Mouse (Mus musculus): ENCODE results near the gene Tbc1d4.

The Tbc1d4 gene

DNA sequence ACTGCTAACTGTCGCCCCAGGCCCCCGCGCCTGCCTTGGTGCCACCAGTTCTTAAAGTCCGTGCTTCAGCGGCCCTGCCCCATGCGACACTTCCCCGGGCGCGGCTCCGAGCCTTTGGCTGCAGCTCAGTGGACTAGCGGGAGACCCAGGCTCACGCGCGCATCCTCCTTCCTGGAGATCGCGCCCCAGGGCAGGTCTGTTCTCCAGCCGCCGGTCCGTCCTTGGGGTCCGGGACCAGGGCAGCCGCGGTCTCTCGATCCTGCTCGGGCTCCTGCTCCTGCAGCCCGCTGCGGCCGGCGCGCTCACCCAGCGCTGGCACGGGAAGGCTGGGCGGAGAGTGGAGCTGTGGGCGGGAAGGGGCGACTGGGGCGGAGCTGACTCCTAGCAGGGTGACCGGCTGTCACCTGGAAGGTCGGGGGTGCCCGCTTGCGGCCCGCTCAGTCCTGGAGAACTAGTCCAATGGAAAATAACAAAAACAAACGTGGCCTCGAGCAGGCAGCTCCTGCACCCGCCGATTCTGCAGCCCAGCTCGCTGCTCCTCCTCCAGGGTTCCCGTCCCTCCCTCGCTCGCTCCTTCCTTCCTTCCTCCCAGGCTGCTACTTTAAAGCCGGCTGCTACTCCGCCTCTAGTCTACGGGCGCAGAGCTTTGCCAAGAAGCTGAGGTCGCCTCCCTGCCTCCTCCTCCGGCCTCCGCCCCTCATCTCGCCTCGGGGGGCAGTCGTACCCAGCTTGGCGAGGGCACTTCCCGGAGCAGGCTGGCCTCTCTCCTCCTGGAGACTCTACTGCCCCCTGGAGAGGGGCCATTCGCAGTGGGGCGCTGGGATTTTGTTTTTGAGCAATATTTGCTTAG, at the start of gene Tbc1d4:
Gene Tbc1d4, minus strand, starts transcription at position 673 of the 850 bp plus-strand sequence.
- DNase-seq (ENCODE audit: low spot score in 2 of 2): peak; percentile 81 to 83

DNA sequence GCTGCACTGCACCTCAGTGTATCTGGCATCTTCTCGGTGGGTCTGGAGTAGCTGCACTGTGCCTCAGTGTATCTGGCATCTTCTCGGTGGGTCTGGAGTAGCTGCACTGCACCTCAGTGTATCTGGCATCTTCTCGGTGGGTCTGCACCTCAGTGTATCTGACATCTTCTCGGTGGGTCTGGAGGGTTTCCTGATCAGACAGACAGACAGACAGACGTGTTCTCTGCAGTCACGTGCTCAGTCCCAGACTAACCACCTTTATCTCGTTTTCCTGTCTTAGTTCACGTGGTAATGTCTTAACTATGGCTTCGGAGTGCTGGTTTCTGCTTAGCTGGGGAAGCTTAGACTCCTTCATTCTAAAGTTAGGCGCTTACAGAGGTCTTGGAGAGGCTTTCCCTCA, 47.3 kb upstream of the Tbc1d4 start:
- no peak for DNase-seq (ENCODE audit: low spot score in 2 of 2)

DNA sequence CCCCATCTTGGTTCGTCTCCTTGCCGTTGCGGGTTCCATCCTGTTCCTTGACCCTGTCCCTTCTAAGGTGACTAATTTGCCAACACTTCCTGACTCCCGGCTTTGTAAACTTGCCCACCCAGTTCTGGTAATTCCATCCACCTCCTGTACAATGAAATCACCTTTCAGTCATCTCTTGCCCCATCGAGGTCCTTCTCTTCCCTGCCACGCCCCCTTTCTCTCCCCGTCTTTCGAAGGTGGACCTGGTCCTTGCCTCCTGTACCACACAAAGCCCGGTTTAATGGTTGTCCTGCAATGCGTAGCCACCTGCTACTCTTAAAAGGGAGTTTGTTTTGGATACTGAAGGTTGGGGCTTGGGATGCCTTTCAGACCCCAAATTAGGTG, 45.5 kb upstream of the Tbc1d4 start:
- no peak for DNase-seq (ENCODE audit: low spot score in 2 of 2)

DNA sequence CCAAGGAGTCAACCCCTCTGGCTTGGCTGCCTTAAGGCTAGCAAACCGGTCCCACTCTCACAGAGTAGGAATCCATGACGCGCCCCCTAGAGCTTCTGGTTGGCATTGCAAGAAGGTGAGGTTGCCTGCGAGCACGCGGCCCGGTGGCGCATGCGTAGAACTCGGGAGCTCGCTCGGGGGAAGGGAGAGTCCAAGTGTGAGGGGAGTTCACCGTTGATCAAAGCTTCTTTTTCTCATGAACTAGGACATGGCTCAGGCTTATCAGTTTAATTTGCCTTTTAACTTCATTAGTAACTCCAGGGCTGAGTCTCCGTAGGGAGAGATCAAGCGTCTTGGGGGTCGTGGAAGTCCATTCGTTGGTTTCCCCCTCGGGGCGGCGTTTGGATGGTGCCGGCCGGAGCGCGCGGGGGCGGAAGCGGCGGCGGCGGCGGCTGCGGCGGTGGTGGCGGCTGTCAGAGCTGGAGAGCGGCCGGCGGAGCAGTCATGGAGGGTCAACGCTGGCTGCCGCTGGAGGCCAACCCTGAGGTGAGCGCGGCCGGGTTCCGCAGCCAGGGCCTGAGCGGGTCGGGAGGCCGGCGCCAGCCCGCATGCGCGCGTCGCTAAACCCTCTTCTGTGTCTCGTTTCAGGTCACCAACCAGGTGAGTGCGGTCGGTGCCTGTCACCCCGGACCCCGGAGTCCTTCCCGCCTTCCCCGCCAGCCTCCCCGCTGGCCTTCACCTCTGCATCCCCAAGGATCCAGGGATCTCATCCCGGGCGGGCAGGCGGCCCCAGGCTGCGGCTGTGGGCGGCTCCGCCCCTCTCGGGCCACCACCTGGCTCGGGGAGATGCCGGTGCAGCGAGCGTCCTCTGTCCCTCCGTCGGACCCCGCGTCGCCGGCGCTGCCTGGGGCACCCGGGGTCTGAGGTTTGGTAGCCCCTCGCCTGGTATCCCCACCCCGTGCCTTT, 44.9 kb upstream of the Tbc1d4 start, which contains the start of gene Uchl3:
Gene Uchl3, plus strand, starts transcription at position 387 of the 945 bp plus-strand sequence.
- peak; percentile 95 to 96 for DNase-seq (ENCODE audit: low spot score in 2 of 2)

DNA sequence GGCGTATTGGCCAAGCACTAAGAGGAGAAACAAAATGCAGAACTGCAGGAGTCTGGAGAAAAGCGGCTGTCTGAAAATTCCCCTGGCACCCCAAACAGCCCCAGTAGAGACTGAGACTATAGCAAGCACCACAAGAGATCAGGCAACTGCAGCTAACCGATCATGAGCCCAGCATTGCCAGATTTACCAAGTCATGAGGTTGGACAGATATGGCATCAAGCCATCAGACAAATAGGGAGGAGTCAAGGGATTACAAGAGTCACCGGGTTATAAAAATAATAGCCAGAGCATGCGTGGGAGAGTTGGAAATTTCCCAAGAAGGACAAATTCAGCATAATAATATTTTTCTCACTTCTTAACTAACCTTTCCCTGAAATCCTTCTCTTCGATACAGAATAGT, 43.6 kb upstream of the Tbc1d4 start:
- no peak for DNase-seq (ENCODE audit: low spot score in 2 of 2)

DNA sequence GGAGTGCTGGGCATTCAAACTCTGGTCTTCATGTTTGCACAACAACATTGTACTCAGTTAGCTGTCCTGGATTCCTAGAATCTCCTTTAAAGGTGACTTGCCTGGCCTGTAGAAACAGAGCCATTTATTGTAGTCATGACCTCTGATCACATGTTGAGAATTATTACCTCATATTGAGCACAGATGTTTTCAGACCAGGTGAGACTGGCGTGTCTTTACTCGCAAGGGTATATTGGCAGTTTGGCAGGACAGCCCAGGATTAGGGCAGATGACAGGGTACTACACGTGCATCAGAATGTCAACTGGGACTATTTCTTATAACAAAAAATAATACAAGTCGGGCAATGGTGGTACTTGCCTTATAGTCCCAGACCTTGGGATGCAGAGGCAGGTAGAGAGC, 41.6 kb upstream of the Tbc1d4 start:
- DNase-seq (ENCODE audit: low spot score in 2 of 2): no peak

DNA sequence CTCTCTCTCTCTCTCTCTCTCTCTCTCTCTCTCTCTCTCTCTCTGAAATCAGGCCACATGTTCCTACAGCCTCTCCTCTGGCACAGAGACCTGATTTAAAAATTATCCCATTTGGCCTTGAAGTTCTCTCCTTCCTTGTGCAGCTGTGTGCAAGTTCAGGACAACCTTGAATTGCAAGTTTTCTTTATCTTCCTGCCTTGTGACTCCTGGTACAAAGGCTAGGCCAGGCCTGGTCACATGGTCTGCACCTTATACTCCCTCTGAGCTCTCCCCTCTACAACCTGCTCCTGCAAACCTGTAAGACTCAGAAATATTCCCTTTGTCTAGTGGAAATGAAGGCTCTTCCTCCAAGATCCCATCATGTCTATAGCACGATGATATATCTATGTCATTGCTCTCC, 36.0 kb upstream of the Tbc1d4 start:
- no peak for DNase-seq (ENCODE audit: low spot score in 2 of 2)

DNA sequence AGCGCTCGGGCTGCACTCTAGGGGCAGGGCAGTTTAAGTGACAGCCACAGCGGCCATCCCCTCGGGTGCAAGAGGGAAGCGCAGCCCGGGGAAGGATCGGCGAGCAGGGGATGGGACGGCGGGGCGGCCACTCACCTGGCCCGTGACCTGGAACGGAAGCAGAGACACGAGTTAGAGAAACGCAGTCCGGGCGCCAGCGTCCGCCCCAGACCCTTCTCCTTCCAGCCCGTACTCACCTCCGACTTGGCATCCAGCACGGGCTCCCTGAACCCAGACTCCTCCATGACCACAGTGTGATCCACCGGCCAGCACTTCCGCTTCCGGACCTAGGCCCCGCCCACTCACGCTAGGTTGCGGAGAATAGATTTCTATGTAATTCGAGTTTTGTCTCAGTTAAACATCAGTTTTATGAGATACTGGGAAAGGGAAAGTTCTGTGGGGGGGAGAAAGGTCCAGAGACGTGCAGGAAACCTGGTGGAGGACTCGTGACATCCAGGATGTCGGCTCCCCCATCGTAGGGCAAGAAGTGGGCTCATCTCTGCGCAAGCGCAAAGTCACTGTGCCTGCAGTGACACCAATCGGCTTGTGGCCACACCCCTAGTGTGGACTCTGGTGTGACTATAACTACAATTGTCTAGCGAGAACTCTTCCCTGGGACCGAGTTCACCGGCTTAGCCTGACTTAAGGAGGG, 31.3 kb upstream of the Tbc1d4 start, which contains the start of gene Commd6:
Gene Commd6, minus strand, starts transcription at position 534 of the 691 bp plus-strand sequence.
- peak; percentile 81 to 91 for DNase-seq (ENCODE audit: low spot score in 2 of 2)

DNA sequence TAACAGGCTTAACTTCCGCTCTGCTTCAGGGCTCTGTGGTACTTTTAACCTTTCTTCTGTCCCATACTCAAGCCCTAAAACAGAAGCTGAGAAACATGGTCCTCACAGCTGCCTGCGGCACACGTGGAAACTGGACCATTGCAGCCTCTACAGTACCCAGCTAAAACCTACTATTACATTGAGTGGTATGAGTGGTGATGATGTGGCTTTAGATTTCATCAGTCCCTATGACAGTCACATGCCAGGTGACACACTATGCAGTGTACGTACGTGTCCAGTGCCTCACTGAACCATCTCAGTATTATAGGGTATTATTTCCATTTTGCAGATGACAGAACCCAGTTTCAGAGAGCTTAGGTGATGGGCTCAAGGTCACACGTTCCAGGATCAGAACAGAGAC, 28.4 kb upstream of the Tbc1d4 start:
- no peak for DNase-seq (ENCODE audit: low spot score in 2 of 2)

DNA sequence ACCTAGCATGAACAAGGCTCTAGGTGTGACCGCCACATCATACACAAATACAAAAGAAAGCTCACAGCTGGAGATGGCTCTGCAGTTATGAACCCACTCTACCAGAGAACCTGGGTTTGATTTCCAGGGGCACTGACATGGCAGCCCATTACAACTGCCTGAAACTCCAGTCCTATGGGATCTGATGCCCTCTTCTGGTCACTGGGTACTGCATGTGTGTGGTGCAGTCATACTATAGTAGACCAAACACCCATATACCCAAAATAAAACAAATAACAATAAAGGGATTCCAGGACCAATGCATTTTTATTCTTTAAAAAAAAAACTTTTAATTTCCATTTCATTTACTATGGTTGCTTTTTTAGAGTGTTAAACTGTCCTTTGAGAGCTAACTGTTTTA, 26.8 kb upstream of the Tbc1d4 start:
- no peak for DNase-seq (ENCODE audit: low spot score in 2 of 2)

DNA sequence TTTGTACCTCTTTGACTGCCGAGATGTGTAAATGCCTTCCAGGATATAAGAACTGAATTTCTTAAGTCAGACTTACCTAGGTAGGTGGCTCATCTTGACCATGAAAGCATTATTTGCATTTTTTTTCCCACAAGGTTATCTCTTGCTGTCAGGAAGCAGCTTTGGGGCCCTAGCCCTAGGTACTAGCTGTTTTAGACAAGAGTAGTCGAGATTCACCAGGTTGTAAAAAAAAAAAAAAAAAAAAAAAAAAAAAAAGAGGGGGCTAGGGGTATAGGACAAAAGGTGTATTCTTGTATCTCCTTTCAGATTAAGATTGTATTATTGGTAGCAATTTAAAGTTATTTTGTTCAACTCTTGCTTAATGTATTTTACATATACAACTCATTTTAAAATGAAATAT, 21.6 kb upstream of the Tbc1d4 start:
- DNase-seq (ENCODE audit: low spot score in 2 of 2): no peak

DNA sequence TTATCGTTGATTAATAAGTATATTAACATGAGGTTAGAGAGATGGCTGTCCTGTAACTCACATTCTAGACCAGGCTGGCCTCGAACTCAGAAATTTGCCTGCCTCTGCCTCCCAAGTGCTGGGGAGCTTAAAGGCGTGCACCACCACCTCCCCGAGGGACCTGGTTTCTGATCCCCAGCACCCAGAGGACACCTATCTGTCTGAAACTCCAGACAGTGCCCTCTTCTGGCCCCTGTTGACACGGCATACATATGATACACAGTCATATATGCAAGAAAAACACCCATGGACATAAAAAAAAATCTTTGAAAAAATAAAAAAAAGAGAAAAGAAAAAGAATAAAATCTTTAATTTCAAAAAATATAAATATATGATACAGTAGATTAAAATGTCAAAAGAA, 8.7 kb upstream of the Tbc1d4 start:
- no peak for DNase-seq (ENCODE audit: low spot score in 2 of 2)

DNA sequence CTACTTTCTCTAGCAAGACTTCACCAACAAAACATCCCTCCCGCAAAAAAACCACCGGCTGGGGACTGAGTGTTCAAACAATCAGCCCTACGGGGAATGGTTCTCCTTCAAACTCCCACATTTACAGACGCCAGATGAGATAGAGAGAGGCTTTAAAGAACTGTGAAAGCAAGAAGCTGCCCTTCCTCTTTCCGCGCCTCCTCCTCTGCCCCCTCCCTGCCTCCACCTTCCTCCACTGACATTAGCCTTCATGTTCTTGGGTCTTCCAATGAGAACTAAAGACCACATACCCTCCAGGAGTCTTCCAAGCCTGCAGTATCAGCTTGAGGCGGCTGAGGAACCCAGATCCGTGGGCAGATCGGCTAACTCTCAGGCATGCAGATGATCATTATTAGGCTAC, 7.2 kb upstream of the Tbc1d4 start:
- DNase-seq (ENCODE audit: low spot score in 2 of 2): no peak

DNA sequence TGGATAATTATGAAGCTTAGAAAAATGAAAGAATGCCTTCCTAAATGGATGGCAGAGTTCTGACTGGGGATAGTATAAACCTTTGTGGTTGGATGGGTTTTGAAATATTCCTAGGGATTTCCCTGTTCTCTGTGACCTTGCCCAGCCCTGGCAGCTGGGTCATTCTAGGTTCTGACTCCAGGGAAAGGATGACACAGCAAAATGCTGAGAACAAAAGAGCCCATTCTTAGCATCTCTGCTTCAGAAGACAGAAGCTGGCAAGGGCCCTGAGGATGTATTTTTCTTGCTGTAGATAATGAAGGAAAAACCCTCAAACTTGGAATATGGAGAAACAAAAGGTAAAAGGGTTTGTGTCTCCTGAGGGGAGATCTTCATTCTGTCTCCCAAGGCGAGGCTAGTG, 4.2 kb upstream of the Tbc1d4 start:
- DNase-seq (ENCODE audit: low spot score in 2 of 2): no peak

DNA sequence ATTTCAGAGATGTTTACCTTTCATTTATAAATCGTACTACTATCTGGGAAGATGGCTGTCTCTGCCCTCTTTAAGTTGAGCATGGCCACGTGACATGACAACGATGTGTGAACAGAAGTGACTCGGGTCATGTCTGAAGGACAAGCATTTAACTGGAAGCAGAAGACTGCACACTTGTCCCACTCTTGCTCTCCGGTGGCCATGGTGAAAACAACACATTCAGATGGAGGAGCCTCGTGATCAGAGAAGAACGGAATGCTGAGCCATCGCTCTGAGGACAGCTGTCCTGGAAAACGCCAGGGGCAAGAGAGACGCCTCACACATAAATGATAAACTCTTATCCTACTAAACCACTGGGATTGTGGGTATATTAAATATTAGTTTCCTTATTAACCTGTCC, 1.7 kb upstream of the Tbc1d4 start:
- no peak for DNase-seq (ENCODE audit: low spot score in 2 of 2)

DNA sequence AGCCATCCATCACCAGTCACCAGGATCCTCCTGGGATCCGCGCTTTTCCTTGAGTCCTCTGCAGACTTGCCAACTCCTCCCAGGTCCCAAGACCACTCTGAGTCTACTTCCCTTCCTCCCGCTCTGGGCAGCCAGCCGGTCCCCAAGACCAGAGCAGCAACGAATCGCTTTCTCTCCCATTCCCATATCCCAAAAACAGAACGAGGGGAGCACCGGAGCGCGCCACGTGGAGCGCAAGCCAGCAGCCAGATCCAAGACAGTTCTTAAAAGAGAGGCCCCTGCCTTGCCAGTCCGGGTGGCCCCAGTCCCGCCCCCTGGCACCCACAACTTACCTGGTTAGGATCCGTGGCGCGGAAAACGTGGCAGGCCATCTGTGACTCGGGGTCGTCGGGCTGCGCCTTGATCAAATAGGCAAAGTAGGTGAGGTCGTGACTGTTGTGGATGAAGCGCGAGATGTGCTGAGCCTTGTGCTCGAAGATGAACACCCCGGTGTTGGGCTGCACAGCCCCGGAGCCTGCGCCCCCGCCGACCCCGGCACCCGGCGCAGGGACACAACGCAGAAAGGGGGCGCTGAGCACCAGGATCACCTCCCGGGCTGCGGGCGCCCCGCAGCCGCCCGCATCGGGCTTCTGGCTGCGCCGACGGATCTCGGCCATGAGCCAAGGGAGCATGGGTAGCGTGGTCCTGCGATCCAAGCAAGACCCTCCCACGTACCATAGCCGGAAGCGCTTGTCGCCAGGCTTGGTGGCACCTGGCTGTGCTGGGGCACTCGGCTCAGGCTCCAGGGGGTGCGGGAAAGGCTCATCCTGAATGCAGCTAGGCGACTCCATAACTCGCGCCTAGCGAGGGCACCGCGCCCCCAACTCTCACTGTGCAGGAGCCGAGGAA, 1.1 kb downstream of the Tbc1d4 start:
- DNase-seq (ENCODE audit: low spot score in 2 of 2): peak in 1 of 2 experiments; percentile 14

DNA sequence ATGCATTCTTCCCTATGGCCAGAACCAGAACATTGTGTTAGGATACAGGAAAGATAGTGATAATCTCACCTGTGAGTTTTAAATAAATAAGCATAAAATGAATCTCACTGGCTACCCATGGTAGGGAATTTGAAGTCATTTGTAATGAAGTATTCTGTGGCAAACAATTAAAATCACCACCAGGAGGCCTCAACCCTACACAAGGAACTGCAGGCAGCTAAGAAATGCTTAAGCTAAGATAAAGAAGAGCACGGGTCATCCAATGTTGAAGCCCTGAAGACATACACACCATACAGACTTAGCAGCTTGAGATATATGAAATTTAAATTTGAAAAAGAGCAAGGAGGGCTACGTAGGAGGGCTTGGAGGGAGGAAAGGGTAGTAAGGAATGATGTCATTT, 3.1 kb downstream of the Tbc1d4 start:
- no peak for DNase-seq (ENCODE audit: low spot score in 2 of 2)

DNA sequence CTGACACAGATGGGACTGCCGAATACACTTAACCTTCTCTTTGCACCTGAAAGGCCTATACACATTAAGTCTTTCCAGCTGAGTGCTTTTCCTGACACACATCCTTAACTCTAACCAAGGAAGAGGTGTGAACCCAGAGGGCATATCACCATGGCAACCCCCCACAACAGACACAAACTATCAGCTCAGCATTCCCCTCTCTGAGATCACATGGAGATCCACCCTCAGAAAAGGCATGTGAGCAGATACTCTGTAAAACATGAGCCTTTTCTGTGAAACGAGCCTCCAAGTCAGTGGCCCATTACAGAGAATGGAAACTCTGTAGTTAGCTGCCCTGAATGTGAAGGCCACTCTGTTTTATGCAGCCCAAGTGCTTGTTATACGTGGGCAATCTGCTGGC, 6.1 kb downstream of the Tbc1d4 start:
- DNase-seq (ENCODE audit: low spot score in 2 of 2): no peak

DNA sequence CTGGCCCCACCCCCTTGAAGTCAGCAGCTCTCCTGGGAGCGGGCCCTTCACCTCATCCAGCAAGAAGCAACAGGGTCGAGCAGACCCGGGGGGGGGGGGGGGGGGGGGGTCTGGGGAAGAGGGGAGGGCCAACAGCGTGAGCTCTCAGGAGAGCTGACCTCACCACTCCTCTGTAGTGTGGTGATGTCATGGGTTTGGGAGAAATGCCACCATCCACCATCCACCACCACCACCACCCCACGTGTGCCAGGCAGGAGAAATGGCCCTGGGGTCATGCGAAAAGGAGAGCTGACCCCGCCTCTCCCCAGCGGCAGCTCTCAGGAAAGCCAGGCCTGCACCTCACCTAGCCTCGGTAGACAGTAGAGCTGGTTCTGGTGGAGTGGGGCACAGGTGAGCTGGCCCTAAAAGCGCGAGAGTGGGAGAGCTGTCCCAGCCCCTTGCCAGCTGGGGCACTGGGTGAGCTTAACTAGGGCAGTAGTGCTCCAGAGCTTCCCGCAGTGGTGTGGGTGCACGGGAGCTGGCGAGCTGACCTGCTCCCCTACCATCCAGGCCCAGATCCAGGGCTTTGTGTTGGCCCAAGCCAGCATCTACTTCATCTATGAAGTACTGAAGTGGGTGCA, 11.8 kb downstream of the Tbc1d4 start:
- no peak for DNase-seq (ENCODE audit: low spot score in 2 of 2)

DNA sequence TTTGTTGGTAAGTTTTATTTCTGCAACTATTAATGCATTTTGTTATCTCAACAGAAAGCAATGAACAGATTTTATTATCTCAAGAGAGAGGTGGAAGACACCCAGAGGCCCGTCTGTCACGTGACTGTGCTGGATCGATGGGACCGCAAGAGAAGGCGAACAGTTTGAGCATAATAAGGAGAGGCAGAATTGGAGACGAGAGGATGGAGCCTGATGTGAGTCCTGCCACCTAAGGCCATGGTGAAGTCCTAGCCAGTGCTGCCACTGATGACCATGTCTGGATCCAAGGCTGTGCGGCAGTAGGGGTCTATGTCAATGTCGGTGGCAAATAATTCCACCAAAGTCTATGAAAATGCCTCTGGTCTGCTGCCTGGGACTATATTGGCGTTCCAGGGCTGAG, 12.3 kb downstream of the Tbc1d4 start:
- no peak for DNase-seq (ENCODE audit: low spot score in 2 of 2)

All from urinary bladder, postnatal 36 days (tissue).